Mouse (Mus musculus) megakaryocyte, embryonic 14.5 days (primary cell): Measurements from ENCODE around the gene Clint1. TPM values are rescaled to one million over a fixed set of nuclear protein-coding genes. Genes with fewer than 3 reads are reported as not detected.

Experiments
- H3K27me3 ChIP-seq: replicated peaks from 2 replicates; pipeline ENCODE3; 2012; ENCODE audit warnings: inconsistent platforms
- H3K36me3 ChIP-seq: replicated peaks from 2 replicates; pipeline ENCODE3; 2012; ENCODE audit warnings: low read length, inconsistent platforms, mixed read lengths
- H3K4me1 ChIP-seq: 2 replicates; pipeline ENCODE4 v1.6.1; 2012; ENCODE audit warnings: inconsistent platforms
- H3K4me3 ChIP-seq: replicated peaks from 2 replicates; pipeline ENCODE3; 2012; ENCODE audit warnings: moderate library complexity, mild to moderate bottlenecking, inconsistent platforms
- H3K9me3 ChIP-seq: 2 replicates; pipeline ENCODE4 v1.6.1; 2012; ENCODE audit warnings: inconsistent platforms
- FLI1 ChIP-seq: IDR thresholded peaks from 2 replicates; pipeline ENCODE4 v1.6.1; 2012; ENCODE audit warnings: low read length, inconsistent platforms, mixed read lengths
- GATA1 ChIP-seq: IDR thresholded peaks from 3 replicates; pipeline ENCODE4 v1.6.1; 2012; ENCODE audit warnings: mixed read lengths, low read length, inconsistent platforms, borderline replicate concordance
- polyA plus RNA-seq: library from polyadenylated mRNA; stranded (reverse); fragments of >175 nt; gene quantifications from 2 replicates; pipeline ENCODE4 v1.2.3, GENCODE M21; 2012; ENCODE audit warnings: low replicate concordance; ENCODE audit not compliant: insufficient read depth

The Clint1 gene
- 38.7 and 59.4 TPM in 2 replicates for polyA plus RNA-seq

DNA sequence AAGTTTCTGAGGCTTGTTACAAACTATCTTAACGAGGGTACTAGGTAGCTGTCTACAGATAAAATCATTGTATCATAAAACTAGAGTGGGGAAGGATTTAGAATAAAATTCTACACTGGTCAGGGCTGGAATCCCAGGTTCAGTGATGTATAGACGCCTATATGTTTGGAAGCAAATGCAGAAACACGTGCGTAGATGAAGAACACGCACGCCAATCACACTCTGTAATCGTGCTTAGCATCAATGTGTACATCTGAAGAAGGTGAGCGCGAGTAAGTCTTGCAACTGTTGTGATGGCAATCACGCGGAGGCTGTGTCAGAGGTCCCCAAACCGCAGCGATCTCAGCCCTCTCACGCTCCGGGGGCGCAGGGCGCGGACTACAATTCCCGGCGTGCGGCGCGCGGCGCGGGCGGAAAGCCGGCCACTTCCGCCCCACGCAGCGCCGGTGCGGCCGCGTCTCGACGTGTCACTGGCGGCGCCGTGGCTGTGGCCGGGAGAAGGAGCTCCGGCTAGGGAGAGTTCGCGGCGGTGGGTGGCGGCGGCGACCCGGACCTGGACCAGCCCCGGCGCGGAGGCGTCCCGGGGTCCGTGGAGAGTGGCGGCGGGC lies at the start of gene Clint1:
TSS of gene Clint1 (plus strand) at position 536 of the 608 bp plus-strand sequence.
- H3K36me3 ChIP-seq = peaks cover 31% of the 10 kb centered on the region
- H3K27me3 ChIP-seq = no peaks in the 10 kb centered on the region
- H3K9me3 ChIP-seq = no peaks in the 10 kb centered on the region
- H3K4me1 ChIP-seq = peaks cover 76% of the 10 kb centered on the region
- peak within 1 kb of the TSS; percentile 91 for H3K4me3 ChIP-seq
- peak; percentile 18; the same call in 1 of the 2 replicates for TF ChIP-seq FLI1
- no peak for TF ChIP-seq GATA1

DNA sequence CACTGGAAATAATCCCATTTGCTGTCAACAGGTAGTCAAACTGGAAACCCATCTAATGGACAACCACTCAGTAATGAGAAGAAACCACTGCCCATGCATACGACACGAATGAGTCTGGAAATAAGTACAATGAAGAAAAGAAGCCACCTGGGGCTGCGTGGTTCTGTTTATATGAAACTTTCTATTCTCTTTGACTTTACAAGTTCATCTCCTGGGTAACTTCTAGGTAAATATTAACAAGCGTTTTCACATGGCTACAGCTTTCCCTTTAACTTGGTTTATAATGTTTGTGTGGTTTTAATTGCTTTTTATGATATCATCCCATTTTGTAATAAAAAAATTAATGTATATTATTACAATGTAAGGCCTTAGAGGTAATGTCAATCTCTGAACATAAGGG lies 47.8 kb upstream of the Clint1 start:
- peaks cover 97% of the 10 kb centered on the region for H3K4me1 ChIP-seq
- no peak overlapping the region for H3K4me3 ChIP-seq
- no peaks in the 10 kb centered on the region for H3K36me3 ChIP-seq
- TF ChIP-seq GATA1 = no peak
- no peak for TF ChIP-seq FLI1
- no peaks in the 10 kb centered on the region for H3K9me3 ChIP-seq
- H3K27me3 ChIP-seq = no peaks in the 10 kb centered on the region

DNA sequence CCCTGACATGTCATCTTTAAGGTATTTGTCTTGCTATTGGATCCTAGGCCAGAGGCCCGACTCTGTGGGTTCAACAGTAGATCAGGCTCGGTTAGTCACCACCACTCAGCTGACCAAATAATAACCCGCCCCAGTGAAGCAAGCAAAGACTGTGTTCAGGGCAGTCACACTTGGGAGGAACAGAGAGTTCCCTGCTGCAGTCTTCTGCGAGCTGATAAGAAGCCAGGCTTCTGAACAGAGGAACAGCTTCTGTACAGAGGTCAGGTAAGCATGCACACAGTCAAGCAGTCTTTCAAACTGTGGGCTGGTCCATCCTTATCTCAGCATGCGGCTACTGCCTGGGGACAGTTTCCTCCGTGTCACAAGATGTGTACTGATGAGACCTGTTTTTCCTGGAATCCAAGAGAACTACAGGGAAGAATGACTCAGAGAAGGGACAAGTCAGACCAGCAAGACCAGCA lies 46.5 kb upstream of the Clint1 start:
- H3K9me3 ChIP-seq = no peaks in the 10 kb centered on the region
- TF ChIP-seq FLI1 (no peak), GATA1 (peak; percentile 81; the same call in 1 of the 3 replicates)
- peaks cover 97% of the 10 kb centered on the region for H3K4me1 ChIP-seq
- peaks cover 7% of the 10 kb centered on the region for H3K36me3 ChIP-seq
- H3K27me3 ChIP-seq = no peaks in the 10 kb centered on the region
- peak overlapping the region; percentile 90 for H3K4me3 ChIP-seq

DNA sequence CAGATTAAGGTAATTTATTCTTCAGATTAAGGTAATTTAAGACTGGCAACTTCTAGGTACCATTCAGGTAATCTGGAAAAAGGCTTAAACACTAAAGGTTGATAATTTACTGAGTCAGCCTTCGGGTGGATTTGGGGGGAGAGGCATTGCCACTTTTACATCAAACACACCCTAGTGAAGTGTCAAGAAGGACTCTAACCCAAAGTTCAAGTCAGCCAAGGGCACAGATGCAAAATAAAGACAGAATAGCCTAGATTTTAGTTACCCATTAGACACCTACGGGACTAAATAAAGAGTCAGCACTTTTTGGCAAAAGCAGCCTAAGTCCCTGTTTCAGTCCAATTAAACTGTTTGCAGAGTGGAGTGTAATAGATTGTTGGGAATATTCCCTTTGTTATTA lies 46.0 kb upstream of the Clint1 start:
- no peaks in the 10 kb centered on the region for H3K27me3 ChIP-seq
- H3K4me3 ChIP-seq = peak overlapping the region; percentile 90
- peaks cover under 1% of the 10 kb centered on the region; the same call in 1 of the 2 replicates for H3K9me3 ChIP-seq
- peaks cover 97% of the 10 kb centered on the region for H3K4me1 ChIP-seq
- no peak for TF ChIP-seq FLI1
- no peak for TF ChIP-seq GATA1
- H3K36me3 ChIP-seq = peaks cover 11% of the 10 kb centered on the region

DNA sequence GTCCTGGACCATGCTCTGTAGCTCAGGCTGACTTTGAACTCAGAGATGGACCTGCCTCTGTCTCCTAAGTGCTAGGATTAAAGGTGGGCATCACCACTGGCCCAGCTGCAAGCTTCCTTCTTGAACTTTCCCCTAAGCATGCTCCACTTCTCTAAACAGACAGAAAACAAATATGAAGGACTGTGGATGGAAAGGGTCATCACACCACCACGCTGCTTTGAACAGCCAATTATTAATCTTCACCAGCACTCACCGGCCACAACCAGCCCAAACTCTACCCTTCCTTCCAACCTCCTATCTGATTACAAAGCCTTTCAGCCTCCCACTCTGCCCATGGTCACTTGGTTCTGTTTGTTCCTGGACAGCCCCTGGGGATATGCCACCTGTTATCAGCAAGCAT lies 45.6 kb upstream of the Clint1 start:
- Histone ChIP-seq H3K4me3 (peak overlapping the region; percentile 90), H3K27me3 (no peaks in the 10 kb centered on the region), H3K4me1 (peaks cover 97% of the 10 kb centered on the region), H3K9me3 (peaks cover 3% of the 10 kb centered on the region; the same call in 1 of the 2 replicates), H3K36me3 (peaks cover 16% of the 10 kb centered on the region)
- TF ChIP-seq GATA1 = no peak
- no peak for TF ChIP-seq FLI1

DNA sequence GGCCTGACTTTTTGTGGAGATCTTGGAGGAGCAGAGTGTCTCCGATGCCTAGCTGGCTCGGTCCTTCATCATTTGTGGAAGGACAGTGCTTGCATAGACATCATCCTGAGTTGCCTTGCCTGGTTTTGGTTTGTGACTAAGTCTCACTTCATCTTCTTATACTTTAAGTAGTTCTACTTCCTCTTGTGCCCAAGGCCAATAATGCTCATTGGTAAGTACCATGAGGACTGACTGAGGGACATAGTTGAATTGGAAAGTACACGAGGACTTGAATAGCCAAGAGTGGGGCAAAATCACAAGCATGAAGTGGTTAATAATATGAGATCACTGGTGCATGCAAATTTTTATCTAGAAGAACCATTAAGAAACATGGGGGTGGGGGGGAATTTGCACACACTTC lies 45.0 kb upstream of the Clint1 start:
- Histone ChIP-seq H3K9me3 (peaks cover 7% of the 10 kb centered on the region; the same call in 1 of the 2 replicates), H3K27me3 (no peaks in the 10 kb centered on the region), H3K36me3 (peaks cover 21% of the 10 kb centered on the region), H3K4me1 (peaks cover 97% of the 10 kb centered on the region), H3K4me3 (peak overlapping the region; percentile 90)
- no peak for TF ChIP-seq GATA1

DNA sequence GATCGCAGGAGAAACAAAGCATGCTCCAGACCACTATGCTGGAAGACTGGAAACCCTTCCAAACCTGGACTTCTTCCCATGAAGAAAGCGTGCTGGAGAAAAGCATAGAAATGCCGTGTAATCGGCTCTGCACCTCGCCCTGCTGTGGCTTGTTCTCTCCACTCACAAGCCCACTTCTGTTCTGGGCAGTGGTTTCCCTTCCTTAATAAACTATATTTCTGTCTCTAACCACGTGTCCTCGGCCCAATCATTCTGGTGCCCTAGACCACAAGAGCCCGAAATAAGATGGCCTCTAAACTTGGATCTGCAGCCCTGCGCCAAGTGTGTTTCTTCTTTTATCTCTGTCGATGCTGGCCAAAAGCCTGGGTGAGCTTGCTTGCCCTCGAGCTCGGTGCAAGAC lies 44.0 kb upstream of the Clint1 start:
- Histone ChIP-seq H3K4me3 (peak overlapping the region; percentile 90), H3K36me3 (peaks cover 32% of the 10 kb centered on the region), H3K9me3 (peaks cover 9% of the 10 kb centered on the region), H3K27me3 (no peaks in the 10 kb centered on the region), H3K4me1 (peaks cover 91% of the 10 kb centered on the region)
- no peak for TF ChIP-seq FLI1

DNA sequence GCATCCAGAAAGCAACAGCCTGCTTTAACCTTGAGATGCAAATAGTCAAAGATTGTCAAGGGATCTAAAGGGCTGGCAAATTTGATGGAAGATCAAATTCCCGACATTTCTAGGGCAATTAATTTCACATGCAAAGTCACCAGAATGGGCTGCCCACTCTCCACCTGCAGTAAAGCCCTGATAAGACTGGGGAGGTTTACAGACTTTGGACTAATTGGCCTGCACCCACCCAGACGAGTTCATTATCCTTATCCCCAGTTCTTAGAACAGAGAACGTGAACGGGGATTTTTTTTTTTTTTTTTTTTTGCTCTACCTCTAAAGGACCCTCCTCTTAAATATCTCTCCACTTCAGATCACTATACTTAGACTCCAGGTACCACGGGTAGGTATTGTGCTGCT lies 42.4 kb upstream of the Clint1 start:
- peak overlapping the region; percentile 90 for H3K4me3 ChIP-seq
- TF ChIP-seq GATA1 (no peak), FLI1 (no peak)
- peaks cover 12% of the 10 kb centered on the region for H3K9me3 ChIP-seq
- H3K4me1 ChIP-seq = peaks cover 79% of the 10 kb centered on the region
- H3K27me3 ChIP-seq = no peaks in the 10 kb centered on the region
- peaks cover 48% of the 10 kb centered on the region for H3K36me3 ChIP-seq

DNA sequence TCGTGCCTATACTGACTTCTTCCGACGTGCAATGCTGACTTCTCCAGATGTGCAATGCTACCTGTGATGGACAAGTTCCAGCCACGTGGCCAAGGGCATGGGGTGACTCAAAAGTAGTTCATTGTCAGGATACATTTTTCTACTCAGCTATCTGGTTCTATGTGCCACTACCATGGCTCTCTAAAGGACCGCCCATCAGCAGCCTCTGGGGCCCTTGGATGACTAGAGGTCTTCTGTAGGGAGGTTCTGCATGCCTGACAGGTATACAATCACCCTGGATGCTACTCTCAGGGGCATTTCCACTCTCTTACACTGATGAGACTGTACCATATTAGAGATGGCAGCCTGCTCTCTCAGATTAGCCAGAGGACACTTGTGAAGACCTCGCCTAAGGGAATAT lies 41.8 kb upstream of the Clint1 start:
- H3K4me3 ChIP-seq = peak overlapping the region; percentile 68
- H3K9me3 ChIP-seq = peaks cover 12% of the 10 kb centered on the region
- TF ChIP-seq FLI1 = no peak
- no peak for TF ChIP-seq GATA1
- peaks cover 51% of the 10 kb centered on the region for H3K36me3 ChIP-seq
- no peaks in the 10 kb centered on the region for H3K27me3 ChIP-seq
- H3K4me1 ChIP-seq = peaks cover 73% of the 10 kb centered on the region

DNA sequence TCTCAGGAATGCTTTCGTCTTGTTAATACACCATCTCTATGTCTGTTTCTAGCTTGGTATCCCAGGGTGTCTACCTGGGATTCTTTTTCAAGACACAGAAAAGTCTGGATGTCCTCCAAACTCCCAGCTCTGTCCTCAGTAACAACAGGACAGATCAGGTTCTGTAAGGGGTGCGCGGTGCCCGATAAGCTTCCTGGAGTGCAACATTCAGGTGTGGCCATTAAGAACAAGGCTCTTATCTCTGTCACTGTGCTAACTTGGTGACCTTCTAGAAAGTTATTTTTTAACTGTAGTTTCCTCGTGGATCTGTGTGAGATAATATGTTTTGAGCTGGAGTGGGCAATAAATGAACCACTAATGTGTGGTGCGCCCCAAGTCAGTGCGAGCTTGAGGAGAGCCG lies 41.0 kb upstream of the Clint1 start:
- H3K36me3 ChIP-seq = peaks cover 58% of the 10 kb centered on the region
- H3K4me3 ChIP-seq = no peak overlapping the region
- H3K27me3 ChIP-seq = no peaks in the 10 kb centered on the region
- H3K9me3 ChIP-seq = peaks cover 17% of the 10 kb centered on the region
- peaks cover 66% of the 10 kb centered on the region for H3K4me1 ChIP-seq
- TF ChIP-seq FLI1 (no peak), GATA1 (no peak)

DNA sequence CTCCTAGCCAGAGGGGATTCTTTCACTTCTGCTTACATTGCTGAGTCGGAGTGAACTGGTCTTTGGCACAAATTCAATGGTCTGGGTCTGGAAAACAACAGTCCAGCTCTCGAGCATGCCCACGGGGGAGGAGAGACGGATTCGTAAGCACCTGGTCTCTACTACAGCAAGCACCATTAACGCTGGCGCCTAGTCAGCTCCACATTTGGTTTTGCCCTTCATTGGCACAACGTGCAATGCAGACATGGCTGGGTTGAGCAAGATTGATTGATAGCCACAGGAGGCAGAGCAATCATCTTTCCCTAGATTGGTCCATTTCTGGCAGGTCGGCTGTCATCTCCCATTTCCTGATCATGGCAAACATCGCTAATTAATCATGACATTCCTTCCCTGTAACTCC lies 36.2 kb upstream of the Clint1 start:
- no peak overlapping the region for H3K4me3 ChIP-seq
- no peak for TF ChIP-seq FLI1
- no peak for TF ChIP-seq GATA1
- peaks cover 49% of the 10 kb centered on the region for H3K9me3 ChIP-seq
- peaks cover 57% of the 10 kb centered on the region for H3K36me3 ChIP-seq
- H3K27me3 ChIP-seq = no peaks in the 10 kb centered on the region
- H3K4me1 ChIP-seq = peaks cover 18% of the 10 kb centered on the region
